Mouse (Mus musculus): ENCODE data around the gene Olfr718-ps1. TPM values are rescaled to one million over a fixed set of nuclear protein-coding genes. Genes with fewer than 3 reads are reported as not detected.
"Not testable (repeated sequence)": the region's sequence is repeated elsewhere in the genome, so short reads cannot be mapped to it uniquely, and the experiment has no call there.

Olfr718-ps1 gene
- total RNA-seq (2021) = under 1 TPM; 0.25 to 0.32 TPM
- long read RNA-seq = 0 reads

DNA sequence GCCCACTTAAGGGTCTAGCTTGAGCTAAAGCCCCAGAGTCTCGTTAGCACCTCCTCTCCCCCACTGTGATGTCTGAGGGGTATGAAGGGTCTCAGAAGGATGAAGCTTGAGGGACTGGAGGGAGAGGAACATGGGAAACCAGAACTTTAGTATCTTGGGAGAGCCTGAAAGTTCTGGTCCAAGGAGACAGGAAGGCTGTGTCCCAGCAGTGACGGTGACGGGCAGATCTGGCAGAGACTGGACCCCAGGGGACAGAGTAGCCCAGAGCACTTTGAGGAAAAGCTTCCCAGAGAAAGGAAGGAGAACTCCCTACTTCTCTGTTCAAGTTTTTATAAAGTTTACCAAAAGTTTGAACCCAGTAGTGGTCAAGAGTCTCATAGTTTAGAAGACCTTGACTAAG lies at the start of gene Olfr718-ps1:
TSS of gene Olfr718-ps1 (minus strand) at position 101 of the 400 bp plus-strand sequence.
- no peak for DNase-seq (ENCODE audit: low spot score in 2 of 2)

DNA sequence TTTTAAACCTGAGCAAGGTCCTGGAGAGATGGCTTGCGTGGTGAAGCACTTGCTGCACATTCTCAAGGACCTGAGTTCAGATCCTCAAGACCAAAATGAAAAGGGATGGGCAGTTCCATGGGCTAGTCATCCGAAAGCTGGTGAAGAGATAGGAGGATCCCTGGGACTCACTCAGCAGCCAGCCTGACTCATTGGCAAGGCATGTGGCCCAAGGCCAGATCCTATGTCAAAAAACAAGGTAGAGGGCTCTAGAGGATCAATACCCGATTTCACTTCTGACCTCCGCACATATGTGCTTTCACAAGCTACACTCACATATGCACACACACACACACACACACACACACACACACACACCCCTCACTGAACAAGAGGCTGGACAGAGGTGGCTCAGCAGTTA lies 49.1 kb upstream of the Olfr718-ps1 start:
- no peak for DNase-seq (ENCODE audit: low spot score in 2 of 2)

DNA sequence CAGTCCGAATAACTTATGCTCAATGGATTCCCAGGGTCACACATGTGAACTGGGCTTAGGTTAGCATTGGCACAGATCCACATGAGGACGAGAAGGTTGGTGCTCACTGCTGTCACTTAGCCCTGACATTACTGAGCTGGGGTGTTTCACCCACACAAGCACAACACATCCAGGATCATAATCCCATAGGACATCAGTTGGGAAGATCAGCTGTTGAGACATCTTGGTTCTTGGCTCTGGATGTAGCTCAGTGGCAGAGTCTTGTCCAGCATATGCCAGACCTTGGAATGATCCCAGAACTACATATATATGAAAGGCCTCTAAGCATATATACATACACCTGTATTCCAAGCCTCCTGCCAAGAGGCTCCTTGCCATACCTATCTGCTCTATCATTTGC lies 47.8 kb upstream of the Olfr718-ps1 start:
- no peak for DNase-seq (ENCODE audit: low spot score in 2 of 2)

- DNase-seq (ENCODE audit: low spot score in 2 of 2) = not testable (repeated sequence)
Observed at GRCm38 (mm10) chr5:143194747-143195146, 47.4 kb upstream of the Olfr718-ps1 start.

DNA sequence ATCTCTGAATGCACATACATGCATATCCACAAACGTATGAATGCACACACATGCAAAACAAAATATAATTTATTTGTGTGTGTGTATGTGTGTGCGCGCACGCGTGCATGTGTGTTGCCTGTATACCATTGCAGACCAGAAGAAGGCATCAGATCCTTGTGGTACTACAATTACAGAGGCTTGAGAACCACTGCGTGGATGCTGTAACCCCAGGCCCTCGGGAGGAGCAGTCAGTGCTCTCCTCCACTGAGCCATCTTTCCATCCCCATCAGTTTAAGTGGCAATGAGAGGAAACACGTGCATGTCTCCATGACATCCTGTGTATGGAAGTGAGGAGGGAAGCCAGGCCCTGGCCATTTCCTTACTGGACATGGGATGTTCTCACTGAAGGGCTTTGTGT lies 45.4 kb upstream of the Olfr718-ps1 start:
- DNase-seq (ENCODE audit: low spot score in 2 of 2) = no peak

GRCm38 (mm10) chr5:143188014-143188413 lies 40.6 kb upstream of the Olfr718-ps1 start:
- DNase-seq (ENCODE audit: low spot score in 2 of 2) = not testable (repeated sequence)

GRCm38 (mm10) chr5:143180255-143181076 lies 33.1 kb upstream of the Olfr718-ps1 start, which contains the start of the genes Rbak and Spdye4b:
Gene Rbak (minus strand): TSS chr5:143180775.
Gene Spdye4b (plus strand): TSS chr5:143181017.
- peak; percentile 87 to 91 for DNase-seq (ENCODE audit: low spot score in 2 of 2)

DNA sequence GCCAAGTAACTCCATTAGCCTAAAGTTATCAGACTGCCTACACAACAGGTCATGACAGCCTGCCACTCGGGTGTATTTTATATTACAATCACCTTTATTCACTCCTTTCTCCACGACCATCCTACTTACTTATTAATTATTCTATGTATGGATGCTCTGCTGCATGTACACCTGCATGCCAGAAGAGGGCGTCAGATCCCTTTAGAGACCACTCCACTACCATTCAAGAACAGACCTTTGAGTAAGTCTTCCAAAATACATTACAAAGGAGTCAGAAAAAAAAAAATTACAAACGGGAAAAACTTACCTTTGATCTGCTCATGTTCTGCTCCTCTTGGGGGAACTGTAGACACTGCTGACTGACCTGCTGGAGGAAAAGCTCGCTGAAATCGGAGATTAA lies 31.8 kb upstream of the Olfr718-ps1 start:
- DNase-seq (ENCODE audit: low spot score in 2 of 2) = no peak

- DNase-seq (ENCODE audit: low spot score in 2 of 2) = no peak
Observed at GRCm38 (mm10) chr5:143177541-143178200, 30.3 kb upstream of the Olfr718-ps1 start.

- no peak for DNase-seq (ENCODE audit: low spot score in 2 of 2)
Observed at GRCm38 (mm10) chr5:143175970-143176369, 28.6 kb upstream of the Olfr718-ps1 start.

GRCm38 (mm10) chr5:143165508-143166070 lies 18.2 kb upstream of the Olfr718-ps1 start:
- DNase-seq (ENCODE audit: low spot score in 2 of 2) = no peak

GRCm38 (mm10) chr5:143155534-143155933 lies 8.2 kb upstream of the Olfr718-ps1 start:
- DNase-seq (ENCODE audit: low spot score in 2 of 2) = no peak

GRCm38 (mm10) chr5:143153756-143154155 lies 6.4 kb upstream of the Olfr718-ps1 start:
- DNase-seq (ENCODE audit: low spot score in 2 of 2) = no peak

DNA sequence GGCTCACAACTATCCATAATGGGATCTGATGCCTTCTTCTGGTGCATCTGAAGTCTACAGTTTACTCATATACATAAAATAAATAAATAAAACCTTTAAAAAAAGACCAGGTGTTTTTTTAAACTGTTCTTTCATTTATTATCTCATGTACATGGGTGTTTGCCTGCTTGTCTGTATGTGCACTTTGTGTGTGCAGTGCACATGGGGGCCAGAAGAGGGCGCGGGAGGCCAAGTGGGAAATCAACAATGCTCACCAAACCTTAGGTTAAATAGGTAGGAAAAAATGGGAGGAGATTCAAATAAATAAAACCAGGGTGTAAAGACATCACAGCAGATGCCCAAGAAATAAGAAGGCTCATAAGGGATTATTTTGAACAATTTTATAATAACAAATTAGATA lies 2.7 kb upstream of the Olfr718-ps1 start:
- no peak for DNase-seq (ENCODE audit: low spot score in 2 of 2)

DNA sequence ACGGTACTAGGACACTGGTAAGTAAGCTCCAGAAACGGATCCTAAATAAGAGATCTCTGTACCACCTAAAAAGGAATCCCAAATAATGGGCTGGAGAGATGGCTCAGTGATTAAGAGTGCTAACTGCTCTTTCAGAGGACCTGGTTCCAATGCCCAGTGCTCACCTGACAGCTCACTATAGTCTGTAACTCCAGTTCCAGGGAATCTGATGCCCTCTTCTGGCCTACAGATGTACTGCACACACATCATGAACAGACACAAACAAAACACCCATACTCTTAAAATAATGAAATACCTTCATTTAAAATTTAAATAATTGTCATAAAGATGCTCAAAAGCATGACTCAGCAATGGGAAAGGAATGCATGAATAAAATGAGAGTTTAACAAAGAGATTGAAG lies 2.2 kb upstream of the Olfr718-ps1 start:
- DNase-seq (ENCODE audit: low spot score in 2 of 2) = no peak

- no peak for DNase-seq (ENCODE audit: low spot score in 2 of 2)
Observed at GRCm38 (mm10) chr5:143148661-143149060, 1.3 kb upstream of the Olfr718-ps1 start.

- no peak for DNase-seq (ENCODE audit: low spot score in 2 of 2)
Observed at GRCm38 (mm10) chr5:143137580-143137979, 9.8 kb downstream of the Olfr718-ps1 start.

- DNase-seq (ENCODE audit: low spot score in 2 of 2) = no peak
Observed at GRCm38 (mm10) chr5:143135042-143135441, 12.3 kb downstream of the Olfr718-ps1 start.

DNA sequence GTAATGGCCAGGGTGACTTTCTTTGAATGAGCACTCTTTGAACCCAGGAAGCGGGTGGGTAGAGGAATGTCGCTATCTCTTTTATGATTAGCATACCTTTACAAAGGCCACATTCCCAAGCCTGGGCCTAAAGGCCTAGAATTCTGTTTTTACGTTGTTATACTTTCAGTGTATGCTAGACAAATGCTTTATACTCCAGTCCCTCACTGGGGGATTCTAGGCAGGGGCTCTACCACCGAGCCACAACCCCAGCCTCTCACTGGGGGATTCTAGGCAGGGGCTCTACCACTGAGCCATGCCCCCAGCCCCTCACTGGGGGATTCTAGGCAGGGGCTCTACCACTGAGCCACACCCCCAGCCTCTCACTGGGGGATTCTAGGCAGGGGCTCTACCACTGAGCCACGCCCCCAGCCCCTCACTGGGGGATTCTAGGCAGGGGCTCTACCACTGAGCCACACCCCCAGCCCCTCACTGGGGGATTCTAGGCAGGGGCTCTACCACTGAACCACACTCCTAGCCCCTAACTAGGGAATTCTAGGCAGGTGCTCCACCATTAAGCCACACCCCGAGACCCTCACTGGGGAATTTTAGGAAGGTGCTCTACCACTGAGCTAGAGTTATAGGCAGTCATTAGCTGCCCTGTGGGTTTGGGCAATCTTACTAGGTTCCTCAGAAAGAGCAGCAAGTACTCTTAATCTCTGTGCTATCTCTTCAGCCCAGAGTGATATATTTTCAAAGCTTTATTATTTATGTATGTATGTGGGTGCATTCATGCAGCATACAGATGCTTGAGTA lies 13.0 kb downstream of the Olfr718-ps1 start:
- not testable (repeated sequence) for DNase-seq (ENCODE audit: low spot score in 2 of 2)

DNA sequence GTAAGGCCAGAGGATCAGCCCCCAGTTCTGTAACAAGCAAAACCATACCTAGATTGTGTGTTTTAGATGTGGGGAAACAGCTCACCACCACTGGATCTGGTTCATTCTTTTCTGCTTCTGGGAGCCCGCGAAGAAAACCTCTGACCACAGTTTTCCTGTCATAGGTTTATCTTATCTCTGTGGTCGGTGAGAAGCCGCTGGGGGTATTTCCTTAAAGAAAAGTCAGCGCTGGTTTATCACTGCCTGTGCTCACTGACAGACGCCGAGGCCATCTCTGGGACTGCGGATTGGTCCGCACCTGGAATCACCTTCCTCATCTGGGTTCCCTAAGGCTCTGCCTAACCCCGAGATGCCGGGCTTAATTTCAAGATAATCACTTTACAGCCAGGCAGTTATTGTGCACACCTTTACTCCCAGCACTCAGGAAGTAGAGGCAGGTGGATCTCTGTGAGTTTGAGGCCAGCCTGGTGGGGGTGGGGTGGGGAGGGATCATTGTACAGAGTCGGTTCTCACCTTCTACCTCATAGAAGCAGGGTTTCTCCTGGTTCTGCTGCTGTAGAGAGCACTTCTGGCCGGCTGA lies 14.4 kb downstream of the Olfr718-ps1 start:
- DNase-seq (ENCODE audit: low spot score in 2 of 2) = no peak

GRCm38 (mm10) chr5:143130342-143130741 lies 17.0 kb downstream of the Olfr718-ps1 start:
- DNase-seq (ENCODE audit: low spot score in 2 of 2) = no peak

Data from layer of hippocampus, postnatal 10 days (tissue).